10 mouse cellular contexts compared by ENCODE assay signal in the genomic region with DNA sequence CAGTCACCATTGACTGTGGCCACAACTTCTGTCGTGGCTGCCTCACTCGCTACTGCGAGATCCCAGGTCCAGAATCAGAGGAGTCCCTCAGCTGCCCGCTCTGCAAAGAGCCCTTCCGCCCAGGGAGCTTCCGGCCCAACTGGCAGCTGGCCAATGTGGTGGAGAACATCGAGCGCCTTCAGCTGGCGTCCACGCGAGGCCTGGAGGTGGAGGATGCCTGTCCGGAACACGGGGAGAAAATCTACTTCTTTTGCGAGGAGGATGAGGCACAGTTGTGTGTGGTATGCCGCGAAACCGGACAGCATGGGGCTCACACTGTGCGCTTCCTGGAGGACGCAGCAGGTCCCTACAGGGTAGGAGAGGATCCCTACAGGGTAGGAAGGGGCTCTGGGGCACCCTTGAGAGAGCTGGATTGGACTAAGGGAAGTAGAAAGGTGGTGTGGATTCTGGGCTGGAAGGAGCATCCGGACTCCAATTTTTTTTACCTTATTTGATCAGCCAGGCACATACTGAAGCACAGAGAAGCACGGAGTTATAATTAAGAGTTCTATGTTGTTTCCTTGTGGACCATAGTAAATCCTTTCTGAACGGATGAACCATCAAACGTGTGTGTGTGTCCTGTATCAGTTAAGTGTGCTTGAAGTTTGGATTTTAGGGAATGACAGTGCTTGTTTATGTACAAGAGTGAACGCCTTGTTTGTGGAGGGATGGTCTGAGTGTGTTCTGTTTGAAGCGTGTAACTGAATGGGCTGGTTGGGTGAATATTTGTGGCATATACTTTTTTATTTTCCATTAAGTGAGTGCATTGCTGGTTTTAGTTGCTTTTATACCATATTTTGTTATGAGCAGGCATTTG. TPM values are rescaled to one million over a fixed set of nuclear protein-coding genes. Genes with fewer than 3 reads are reported as not detected.
DNase-seq lines count a peak whose midpoint lies in the region; ATAC-seq and TF ChIP-seq lines count a peak whose summit lies in the region.
"Had no signal": no experiment of that assay in that cellular context is flagged by ENCODE, and none has a peak within 500 bp of the region (broad histone marks: within the 10 kb centered on the region; RNA-seq: fewer than 3 reads in every experiment).

No protein-coding gene starts in this region.

- no peak for DNase-seq in forebrain, embryonic 11.5 days (ENCODE audit: low spot score)
- DNase-seq in forebrain, embryonic 14.5 days (ENCODE audit: low spot score): no peak
- no peak for DNase-seq in midbrain, embryonic 10.5 days (ENCODE audit: low spot score)
- no peak for DNase-seq in midbrain, postnatal 0 days (ENCODE audit: low spot score)
- DNase-seq in heart, postnatal 4 days: peak; percentile 57
- DNase-seq in right cerebral cortex, postnatal 4 days: no peak
- DNase-seq in ovary, postnatal 14 days (ENCODE audit: low spot score): no peak

- ATAC-seq in forebrain, embryonic 11.5 days (replicated peaks; ENCODE audit: low FRiP score): no peak
- no peak for ATAC-seq in forebrain, embryonic 14.5 days
- no peak for ATAC-seq in midbrain, postnatal 0 days (ENCODE audit: low FRiP score)
- no peak for ATAC-seq in stomach, embryonic 16.5 days (ENCODE audit: insufficient read depth, low FRiP score)
- ATAC-seq: intestine, postnatal 0 days had no signal

- H3K4me2 ChIP-seq in forebrain, embryonic 11.5 days (ENCODE audit: low read depth, low read length, severe bottlenecking): no peak overlapping the region
- H3K4me2 ChIP-seq in forebrain, embryonic 14.5 days (ENCODE audit: low read length): no peak overlapping the region
- H3K4me2 ChIP-seq in midbrain, postnatal 0 days (ENCODE audit: low read depth, low read length, poor library complexity, severe bottlenecking): no peak overlapping the region
- peak overlapping the region; percentile 13; the same call in 1 of the 2 replicates for H3K4me2 ChIP-seq in stomach, embryonic 16.5 days (ENCODE audit: low read depth, low read length)

- no peak for TF ChIP-seq CTCF in midbrain, postnatal 0 days (IDR thresholded peaks at IDR 0.05)

- no peaks in the 10 kb centered on the region for H3K9me3 ChIP-seq in forebrain, embryonic 11.5 days (ENCODE audit: control insufficient read depth, low read length)
- H3K9me3 ChIP-seq in forebrain, embryonic 14.5 days (replicated peaks; ENCODE audit: control insufficient read depth, low read length): no peaks in the 10 kb centered on the region
- no peaks in the 10 kb centered on the region for H3K9me3 ChIP-seq in midbrain, embryonic 10.5 days (replicated peaks)
- no peaks in the 10 kb centered on the region for H3K9me3 ChIP-seq in midbrain, postnatal 0 days (ENCODE audit: low read length)
- no peaks in the 10 kb centered on the region for H3K9me3 ChIP-seq in stomach, embryonic 16.5 days (replicated peaks; ENCODE audit: control insufficient read depth, low read length)

- H3K27me3 ChIP-seq in forebrain, embryonic 11.5 days (ENCODE audit: control insufficient read depth, insufficient read depth, low read length): peaks cover 6% of the 10 kb centered on the region
- H3K27me3 ChIP-seq in forebrain, embryonic 14.5 days (replicated peaks; ENCODE audit: control insufficient read depth, insufficient read depth, low read length): no peaks in the 10 kb centered on the region
- peaks cover 21% of the 10 kb centered on the region for H3K27me3 ChIP-seq in midbrain, embryonic 10.5 days (ENCODE audit: low read depth, poor library complexity, severe bottlenecking)
- 0 out of 2 replicates have a peak, but pooled peaks cover 3% of the 10 kb centered on the region for H3K27me3 ChIP-seq in midbrain, postnatal 0 days (ENCODE audit: insufficient read depth, low read length)
- H3K27me3 ChIP-seq in stomach, embryonic 16.5 days (ENCODE audit: control insufficient read depth, insufficient read depth, low read length): peaks cover 8% of the 10 kb centered on the region

- no peak overlapping the region for H3K9ac ChIP-seq in forebrain, embryonic 11.5 days (ENCODE audit: low read length)
- H3K9ac ChIP-seq in forebrain, embryonic 14.5 days (ENCODE audit: low read length): no peak overlapping the region
- H3K9ac ChIP-seq in midbrain, postnatal 0 days (replicated peaks; ENCODE audit: low read length, poor library complexity, severe bottlenecking): no peak overlapping the region
- peak overlapping the region; percentile 39; the same call in 1 of the 2 replicates for H3K9ac ChIP-seq in stomach, embryonic 16.5 days (ENCODE audit: low read length)

- WGBS in forebrain, embryonic 11.5 days: 83% methylated on average over 25 of the region's 25 CpGs
- WGBS in forebrain, embryonic 14.5 days: 82% methylated on average over 25 of the region's 25 CpGs
- whole genome bisulfite sequencing in midbrain, embryonic 10.5 days: 81% methylated on average over 25 of the region's 25 CpGs
- 75% methylated on average over 25 of the region's 25 CpGs for WGBS in midbrain, postnatal 0 days
- 65% methylated on average over 25 of the region's 25 CpGs for WGBS in stomach, embryonic 16.5 days

- H3K4me3 ChIP-seq in forebrain, embryonic 11.5 days (ENCODE audit: low read depth, low read length): no peak overlapping the region
- no peak overlapping the region for H3K4me3 ChIP-seq in forebrain, embryonic 14.5 days (ENCODE audit: low read depth, low read length)
- H3K4me3 ChIP-seq in midbrain, embryonic 10.5 days: peak overlapping the region; percentile 23
- H3K4me3 ChIP-seq in midbrain, postnatal 0 days (ENCODE audit: low read depth, low read length): no peak overlapping the region
- H3K4me3 ChIP-seq in stomach, embryonic 16.5 days (replicated peaks; ENCODE audit: low read length): no peak overlapping the region; the same call in 1 of the 2 replicates

- H3K27ac ChIP-seq in forebrain, embryonic 11.5 days (ENCODE audit: low read depth, low read length): 0 out of 2 replicates have a peak overlapping the region, but pooled peaks have one; percentile 3
- H3K27ac ChIP-seq in forebrain, embryonic 14.5 days (ENCODE audit: low read depth, low read length): no peak overlapping the region
- H3K27ac ChIP-seq in midbrain, embryonic 10.5 days (replicated peaks): 0 out of 2 replicates have a peak overlapping the region, but pooled peaks have one; percentile 19
- no peak overlapping the region for H3K27ac ChIP-seq in midbrain, postnatal 0 days (ENCODE audit: low read depth, low read length)
- H3K27ac ChIP-seq in stomach, embryonic 16.5 days (ENCODE audit: low read length): no peak overlapping the region

- H3K4me1 ChIP-seq in forebrain, embryonic 11.5 days (replicated peaks; ENCODE audit: control insufficient read depth, insufficient read depth, low read length): peaks cover 2% of the 10 kb centered on the region; the same call in 1 of the 2 replicates
- no peaks in the 10 kb centered on the region for H3K4me1 ChIP-seq in forebrain, embryonic 14.5 days (ENCODE audit: control insufficient read depth, insufficient read depth, low read length)
- H3K4me1 ChIP-seq in midbrain, embryonic 10.5 days: peaks cover 11% of the 10 kb centered on the region
- H3K4me1 ChIP-seq in midbrain, postnatal 0 days (ENCODE audit: insufficient read depth, low read length): no peaks in the 10 kb centered on the region
- H3K4me1 ChIP-seq in stomach, embryonic 16.5 days (ENCODE audit: control insufficient read depth, insufficient read depth, low read length): no peaks in the 10 kb centered on the region; the same call in 1 of the 2 replicates

- no peaks in the 10 kb centered on the region for H3K36me3 ChIP-seq in forebrain, embryonic 11.5 days (ENCODE audit: control insufficient read depth, insufficient read depth, low read length)
- no peaks in the 10 kb centered on the region for H3K36me3 ChIP-seq in forebrain, embryonic 14.5 days (ENCODE audit: control insufficient read depth, insufficient read depth, low read length)
- H3K36me3 ChIP-seq in midbrain, embryonic 10.5 days: no peaks in the 10 kb centered on the region
- no peaks in the 10 kb centered on the region for H3K36me3 ChIP-seq in midbrain, postnatal 0 days (ENCODE audit: insufficient read depth, low read length)
- no peaks in the 10 kb centered on the region for H3K36me3 ChIP-seq in stomach, embryonic 16.5 days (ENCODE audit: control insufficient read depth, insufficient read depth, low read length)

RNA-seq across cellular contexts. Expression of a gene that starts 0.8 kb away (rescaled TPM):
- polyA plus RNA-seq in forebrain, embryonic 11.5 days (2014; fragmentation: Nextera tagmentation; extraction: Ambion mirVana): 7.4 and 8.4 TPM in 2 replicates
- polyA plus RNA-seq in forebrain, embryonic 14.5 days (2014; fragmentation: Nextera tagmentation; extraction: Ambion mirVana): 1.1 and 2.1 TPM in 2 replicates
- polyA plus RNA-seq in midbrain, embryonic 10.5 days (2016; fragmentation: Nextera tagmentation; extraction: Ambion mirVana): 6.2 and 7.4 TPM in 2 replicates
- 0.22 and 0.24 TPM in 2 replicates for total RNA-seq in midbrain, postnatal 0 days (2014; rRNA removed)
- 0.16 and 0.17 TPM in 2 replicates for polyA plus RNA-seq in midbrain, postnatal 0 days (2015; fragmentation: Nextera tagmentation; extraction: Ambion mirVana)
- 1 to 10 TPM in 1 of 2 experiments, under 1 TPM in 1; 0.57 to 1.8 TPM for total RNA-seq in heart, postnatal 4 days (2021)
- 12.0 and 12.4 TPM in 2 replicates for polyA plus RNA-seq in stomach, embryonic 16.5 days (2015; fragmentation: Nextera tagmentation; extraction: Ambion mirVana)
- total RNA-seq: liver, adult 2 months had no signal
- polyA plus RNA-seq: liver, adult 2 months had no signal

RNA-seq across cellular contexts. Expression of a gene that starts 3.2 kb away (rescaled TPM):
- polyA plus RNA-seq in forebrain, embryonic 11.5 days (2014; fragmentation: Nextera tagmentation; extraction: Ambion mirVana): 0.20 and 0.35 TPM in 2 replicates
- polyA plus RNA-seq in forebrain, embryonic 14.5 days (2014; fragmentation: Nextera tagmentation; extraction: Ambion mirVana): 0.48 and 0.49 TPM in 2 replicates
- 0.27 and 0.45 TPM in 2 replicates for polyA plus RNA-seq in midbrain, embryonic 10.5 days (2016; fragmentation: Nextera tagmentation; extraction: Ambion mirVana)
- total RNA-seq in midbrain, postnatal 0 days (2014; rRNA removed): 0.27 and 0.33 TPM in 2 replicates
- polyA plus RNA-seq in midbrain, postnatal 0 days (2015; fragmentation: Nextera tagmentation; extraction: Ambion mirVana): 0.73 and 0.90 TPM in 2 replicates
- not detected for total RNA-seq in heart, postnatal 4 days (2021)
- polyA plus RNA-seq in stomach, embryonic 16.5 days (2015; fragmentation: Nextera tagmentation; extraction: Ambion mirVana): 0.83 and 1.2 TPM in 2 replicates
- total RNA-seq: liver, adult 2 months had no signal
- polyA plus RNA-seq: liver, adult 2 months had no signal

RNA-seq across cellular contexts. Expression of a gene that starts 19.7 kb away (rescaled TPM):
- not detected in 2 replicates for polyA plus RNA-seq in forebrain, embryonic 11.5 days (2014; fragmentation: Nextera tagmentation; extraction: Ambion mirVana)
- polyA plus RNA-seq in forebrain, embryonic 14.5 days (2014; fragmentation: Nextera tagmentation; extraction: Ambion mirVana): not detected in 2 replicates
- polyA plus RNA-seq in midbrain, embryonic 10.5 days (2016; fragmentation: Nextera tagmentation; extraction: Ambion mirVana): not detected in 2 replicates
- total RNA-seq in midbrain, postnatal 0 days (2014; rRNA removed): not detected in 2 replicates
- polyA plus RNA-seq in midbrain, postnatal 0 days (2015; fragmentation: Nextera tagmentation; extraction: Ambion mirVana): 0.19 and 0.25 TPM in 2 replicates
- not detected for total RNA-seq in heart, postnatal 4 days (2021)
- 0.08 and 0.10 TPM in 2 replicates for polyA plus RNA-seq in stomach, embryonic 16.5 days (2015; fragmentation: Nextera tagmentation; extraction: Ambion mirVana)
- total RNA-seq: liver, adult 2 months had no signal

RNA-seq across cellular contexts. Expression of a gene that starts 27.7 kb away (rescaled TPM):
- not detected in 2 replicates for polyA plus RNA-seq in forebrain, embryonic 11.5 days (2014; fragmentation: Nextera tagmentation; extraction: Ambion mirVana)
- not detected in 2 replicates for polyA plus RNA-seq in forebrain, embryonic 14.5 days (2014; fragmentation: Nextera tagmentation; extraction: Ambion mirVana)
- not detected in 2 replicates for polyA plus RNA-seq in midbrain, embryonic 10.5 days (2016; fragmentation: Nextera tagmentation; extraction: Ambion mirVana)
- total RNA-seq in midbrain, postnatal 0 days (2014; rRNA removed): not detected in 2 replicates
- not detected in 2 replicates for polyA plus RNA-seq in midbrain, postnatal 0 days (2015; fragmentation: Nextera tagmentation; extraction: Ambion mirVana)
- not detected for total RNA-seq in heart, postnatal 4 days (2021)
- polyA plus RNA-seq in stomach, embryonic 16.5 days (2015; fragmentation: Nextera tagmentation; extraction: Ambion mirVana): 5.3 and 6.3 TPM in 2 replicates
- total RNA-seq: liver, adult 2 months had no signal
- polyA plus RNA-seq: liver, adult 2 months had no signal

RNA-seq across cellular contexts. Expression of a gene that starts 33.2 kb away (rescaled TPM):
- 30.9 and 31.7 TPM in 2 replicates for polyA plus RNA-seq in forebrain, embryonic 11.5 days (2014; fragmentation: Nextera tagmentation; extraction: Ambion mirVana)
- 21.7 and 23.3 TPM in 2 replicates for polyA plus RNA-seq in forebrain, embryonic 14.5 days (2014; fragmentation: Nextera tagmentation; extraction: Ambion mirVana)
- polyA plus RNA-seq in midbrain, embryonic 10.5 days (2016; fragmentation: Nextera tagmentation; extraction: Ambion mirVana): 46.0 and 48.5 TPM in 2 replicates
- total RNA-seq in midbrain, postnatal 0 days (2014; rRNA removed): 29.8 and 31.4 TPM in 2 replicates
- 37.9 and 44.3 TPM in 2 replicates for polyA plus RNA-seq in midbrain, postnatal 0 days (2015; fragmentation: Nextera tagmentation; extraction: Ambion mirVana)
- total RNA-seq in heart, postnatal 4 days (2021): 10 to 100 TPM; 24.5 to 28.4 TPM
- 39.9 and 41.3 TPM in 2 replicates for polyA plus RNA-seq in stomach, embryonic 16.5 days (2015; fragmentation: Nextera tagmentation; extraction: Ambion mirVana)

Comparison
In these comparisons a context has a peak if more than half of its experiments do, and no peak if none do; other contexts are left out.
1. H3K27ac ChIP-seq: peak in forebrain, embryonic 11.5 days (single experiment) and midbrain, embryonic 10.5 days (single experiment); none in forebrain, embryonic 14.5 days (single experiment), midbrain, postnatal 0 days (single experiment) and stomach, embryonic 16.5 days (single experiment).